Mouse (Mus musculus): ENCODE data around the gene Tor1aip1. TPM values are rescaled to one million over a fixed set of nuclear protein-coding genes. Genes with fewer than 3 reads are reported as not detected.

Tor1aip1 gene
- total and polyA plus RNA-seq, 3 experiments, result 19.1 to 44.1 (median 39.8) TPM

GRCm38 (mm10) chr1:156076474-156076873 is 40.2 kb upstream of the Tor1aip1 start:
- dilution Hi-C loops (cut with MboI; ENCODE audit: extremely low pct_ligation_motif_present, extremely low pct_unique_long_range_greater_than_20kb, low sequenced_read_pairs) (no loop called here), in situ Hi-C loops (cut with MboI; ENCODE audit: low pct_ligation_motif_present, low pct_unique_long_range_greater_than_20kb, low sequenced_read_pairs) (no loop called here)
- no peak for DNase-seq (ENCODE audit: extremely low read depth)
- no peaks in the 10 kb centered on the region for H3K79me2 ChIP-seq (replicated peaks; ENCODE audit: control insufficient read depth, extremely low read depth, insufficient read depth, poor library complexity, severe bottlenecking)
- H3K4me1 ChIP-seq (ENCODE audit: control insufficient read depth in 1 of 2, insufficient read depth in 2 of 2), result peaks cover 8 to 14% of the 10 kb centered on the region in 2 experiments; a peak in 3 of 4 replicates
- no peaks in the 10 kb centered on the region for H3K36me3 ChIP-seq (replicated peaks in 1 of 2; ENCODE audit: control insufficient read depth in 1 of 2, insufficient read depth in 1 of 2, low read length in 1 of 2)
- H3K4me3 ChIP-seq (replicated peaks in 1 of 3; ENCODE audit: low read depth in 2 of 3, low read length in 2 of 3, poor library complexity in 1 of 3), result no peak overlapping the region
- no peak overlapping the region for H3K4me2 ChIP-seq (ENCODE audit: insufficient read depth, low read depth, poor library complexity, severe bottlenecking)
- no peak overlapping the region for H3K9ac ChIP-seq (ENCODE audit: insufficient read depth, low read depth)
- H3K9me3 ChIP-seq (replicated peaks; ENCODE audit: low read length), result no peaks in the 10 kb centered on the region
- no peaks in the 10 kb centered on the region for H3K27me3 ChIP-seq (replicated peaks)
- TF ChIP-seq MAZ (IDR thresholded peaks at IDR 0.05; ENCODE audit: low read depth, low read length) (no peak), TBP (conservative IDR thresholded peaks at IDR 0.05; ENCODE audit: low read depth, low read length) (no peak), CHD1 (IDR thresholded peaks at IDR 0.05; ENCODE audit: low read depth, low read length) (no peak), POLR2AphosphoS2 (IDR thresholded peaks at IDR 0.05; ENCODE audit: low read depth, low read length) (no peak), RAD21 (IDR thresholded peaks at IDR 0.05; ENCODE audit: low read depth, low read length) (no peak), ZNF384 (IDR thresholded peaks at IDR 0.05; ENCODE audit: low read depth, low read length) (no peak), CHD2 (IDR thresholded peaks at IDR 0.05; ENCODE audit: low read length) (no peak), ETS1 (conservative IDR thresholded peaks at IDR 0.05; ENCODE audit: low read depth, low read length) (no peak), HCFC1 (IDR thresholded peaks at IDR 0.05; ENCODE audit: low read depth, low read length) (no peak), EP300 (IDR thresholded peaks at IDR 0.05; ENCODE audit: low read length) (no peak), MAX (IDR thresholded peaks at IDR 0.05; ENCODE audit: low read length) (no peak), E2F4 (IDR thresholded peaks at IDR 0.05; ENCODE audit: insufficient replicate concordance, low read depth, low read length) (no peak), SIN3A (IDR thresholded peaks at IDR 0.05; ENCODE audit: low read length) (no peak), MXI1 (IDR thresholded peaks at IDR 0.05; ENCODE audit: low read depth, low read length) (no peak), UBTF (IDR thresholded peaks at IDR 0.05; ENCODE audit: low read depth, low read length) (no peak), USF1 (IDR thresholded peaks at IDR 0.05; ENCODE audit: low read depth, low read length) (no peak)
- no peak overlapping the region for H3K27ac ChIP-seq (ENCODE audit: insufficient read depth, low read depth)

- in situ Hi-C loops (cut with MboI; ENCODE audit: low pct_ligation_motif_present, low pct_unique_long_range_greater_than_20kb, low sequenced_read_pairs) (no loop called here), dilution Hi-C loops (cut with MboI; ENCODE audit: extremely low pct_ligation_motif_present, extremely low pct_unique_long_range_greater_than_20kb, low sequenced_read_pairs) (no loop called here)
- no peak for DNase-seq (ENCODE audit: extremely low read depth)
- TF ChIP-seq ZNF384 (IDR thresholded peaks at IDR 0.05; ENCODE audit: low read depth, low read length) (no peak), RAD21 (IDR thresholded peaks at IDR 0.05; ENCODE audit: low read depth, low read length) (no peak), USF2 (conservative IDR thresholded peaks at IDR 0.05; ENCODE audit: low read depth, low read length) (no peak), USF1 (IDR thresholded peaks at IDR 0.05; ENCODE audit: low read depth, low read length) (no peak), IRF4 (IDR thresholded peaks at IDR 0.05; ENCODE audit: low read depth, low read length) (no peak), JUN (IDR thresholded peaks at IDR 0.05; ENCODE audit: insufficient read depth, low read depth, low read length) (no peak), EP300 (IDR thresholded peaks at IDR 0.05; ENCODE audit: low read length) (no peak), CHD2 (IDR thresholded peaks at IDR 0.05; ENCODE audit: low read length) (no peak), MXI1 (IDR thresholded peaks at IDR 0.05; ENCODE audit: low read depth, low read length) (no peak), TBP (conservative IDR thresholded peaks at IDR 0.05; ENCODE audit: low read depth, low read length) (no peak), PAX5 (IDR thresholded peaks at IDR 0.05; ENCODE audit: low read length) (no peak), MAX (IDR thresholded peaks at IDR 0.05; ENCODE audit: low read length) (no peak), BHLHE40 (IDR thresholded peaks at IDR 0.05; ENCODE audit: low read depth, low read length) (no peak), NELFE (IDR thresholded peaks at IDR 0.05; ENCODE audit: low read depth, low read length) (no peak)
- Histone ChIP-seq H3K9ac (ENCODE audit: insufficient read depth, low read depth) (no peak overlapping the region), H3K36me3 (replicated peaks in 1 of 2; ENCODE audit: control insufficient read depth in 1 of 2, insufficient read depth in 1 of 2, low read length in 1 of 2) (no peaks in the 10 kb centered on the region), H3K79me2 (replicated peaks; ENCODE audit: control insufficient read depth, extremely low read depth, insufficient read depth, poor library complexity, severe bottlenecking) (no peaks in the 10 kb centered on the region), H3K27ac (ENCODE audit: insufficient read depth, low read depth) (no peak overlapping the region), H3K27me3 (replicated peaks) (no peaks in the 10 kb centered on the region), H3K9me3 (replicated peaks; ENCODE audit: low read length) (no peaks in the 10 kb centered on the region), H3K4me3 (replicated peaks in 1 of 3; ENCODE audit: low read depth in 2 of 3, low read length in 2 of 3, poor library complexity in 1 of 3) (no peak overlapping the region), H3K4me2 (ENCODE audit: insufficient read depth, low read depth, poor library complexity, severe bottlenecking) (no peak overlapping the region), H3K4me1 (ENCODE audit: control insufficient read depth in 1 of 2, insufficient read depth in 2 of 2) (peaks cover 8 to 14% of the 10 kb centered on the region in 2 experiments; a peak in 3 of 4 replicates)
Observed at GRCm38 (mm10) chr1:156074575-156074974, 38.3 kb upstream of the Tor1aip1 start.
